Mouse (Mus musculus): Measurements from ENCODE around the gene Atcay. TPM values are rescaled to one million over a fixed set of nuclear protein-coding genes. Genes with fewer than 3 reads are reported as not detected.
A peak's percentile ranks its signal among the peaks of the same experiment; 100 is the strongest.

Gene Atcay
- polyA plus RNA-seq, 1 experiment from 2014 or later = 24.1 TPM

DNA sequence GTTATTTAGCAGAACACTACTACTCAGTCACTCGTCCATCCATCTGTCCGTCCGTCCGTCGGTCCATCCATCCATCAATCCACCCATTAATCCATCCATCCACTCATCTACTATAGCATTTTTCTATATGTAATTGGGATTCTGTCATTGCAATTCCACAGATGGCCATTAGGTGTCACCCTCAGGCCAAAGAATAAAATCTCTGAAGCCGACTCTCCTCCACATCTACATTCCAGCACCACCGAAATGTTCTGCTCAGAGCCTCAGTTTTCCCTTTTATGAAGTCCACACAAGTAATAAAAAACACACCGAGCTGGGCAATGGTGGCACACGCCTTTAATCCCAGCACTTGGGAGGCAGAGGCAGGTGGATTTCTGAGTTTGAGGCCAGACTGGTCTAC is 32.4 kb downstream of the Atcay start:
- ATAC-seq (ENCODE audit: insufficient read depth, low FRiP score, low TSS enrichment) (no peak), DNase-seq (ENCODE audit: low spot score) (peak; percentile 58)
- Histone ChIP-seq H3K4me2 (ENCODE audit: low read depth) (no peak overlapping the region), H3K27ac (ENCODE audit: low read depth, low read length) (no peak overlapping the region), H3K4me1 (ENCODE audit: control insufficient read depth, insufficient read depth, low read length) (peaks cover 1% of the 10 kb centered on the region; the same call in 1 of the 2 replicates), H3K9ac (ENCODE audit: low read length) (no peak overlapping the region), H3K4me3 (ENCODE audit: low read depth, low read length) (no peak overlapping the region), H3K9me3 (ENCODE audit: control insufficient read depth, low read length) (no peaks in the 10 kb centered on the region), H3K27me3 (ENCODE audit: control insufficient read depth, insufficient read depth, low read length) (peaks cover 26% of the 10 kb centered on the region), H3K36me3 (ENCODE audit: control insufficient read depth, insufficient read depth, low read length) (no peaks in the 10 kb centered on the region)
- WGBS = 3% methylated on average over 9 of the region's 9 CpGs

DNA sequence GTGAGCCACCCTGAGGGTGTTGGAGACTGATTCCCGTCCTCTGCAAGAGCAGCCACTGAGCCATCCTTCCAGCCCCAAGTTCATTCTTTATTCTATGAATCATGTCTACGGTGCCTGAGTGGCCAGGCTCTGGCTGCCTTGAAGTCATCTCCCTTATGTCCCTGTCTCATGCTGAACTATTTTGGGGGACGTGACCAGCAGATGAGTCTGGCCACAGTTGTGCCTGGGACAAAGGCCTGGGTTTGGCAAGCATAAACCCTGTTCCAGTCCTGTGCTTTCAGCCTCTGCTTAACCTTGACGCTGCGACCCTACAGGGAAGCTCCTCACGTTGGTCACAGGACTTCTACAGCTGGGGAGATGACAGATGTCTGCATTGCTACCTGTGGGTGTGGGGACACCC is 33.3 kb downstream of the Atcay start:
- no peak for ATAC-seq (ENCODE audit: insufficient read depth, low FRiP score, low TSS enrichment)
- H3K27me3 ChIP-seq (ENCODE audit: control insufficient read depth, insufficient read depth, low read length) = peaks cover 26% of the 10 kb centered on the region
- WGBS = 54% methylated on average over 6 of the region's 6 CpGs

DNA sequence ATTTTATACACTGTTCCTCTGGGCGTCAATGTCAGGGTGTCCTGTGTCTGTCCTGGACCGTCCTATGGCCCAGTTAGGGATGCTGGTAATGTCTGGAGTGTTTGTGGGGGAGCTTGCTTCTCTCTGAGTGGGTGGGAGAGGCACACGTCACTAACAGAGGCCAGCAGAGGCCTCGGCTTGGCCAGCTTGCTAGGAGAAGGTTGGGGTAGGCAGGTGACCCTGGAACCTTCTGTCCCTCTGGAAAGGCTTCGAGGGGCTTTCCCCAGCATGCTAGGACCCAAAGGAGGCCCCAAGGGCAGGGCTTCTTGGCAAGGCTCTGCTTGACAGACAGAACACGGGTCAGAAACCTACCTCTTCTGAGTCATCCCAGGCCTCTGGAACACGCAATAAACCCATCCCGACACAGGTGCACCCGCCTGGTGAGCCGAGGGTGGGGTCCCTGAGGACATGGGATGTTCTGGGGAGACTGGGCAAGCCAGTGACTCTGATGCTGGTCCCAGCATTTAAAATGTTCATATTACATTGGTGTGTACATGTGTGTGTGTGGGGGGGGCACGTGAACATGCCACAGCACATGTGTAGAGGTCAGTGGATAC is 34.1 kb downstream of the Atcay start:
- no peak for DNase-seq (ENCODE audit: low spot score)
- Histone ChIP-seq H3K4me2 (ENCODE audit: low read depth) (no peak overlapping the region), H3K27me3 (ENCODE audit: control insufficient read depth, insufficient read depth, low read length) (peaks cover 26% of the 10 kb centered on the region), H3K4me3 (ENCODE audit: low read depth, low read length) (no peak overlapping the region), H3K36me3 (ENCODE audit: control insufficient read depth, insufficient read depth, low read length) (no peaks in the 10 kb centered on the region), H3K9ac (ENCODE audit: low read length) (no peak overlapping the region), H3K9me3 (ENCODE audit: control insufficient read depth, low read length) (no peaks in the 10 kb centered on the region), H3K4me1 (ENCODE audit: control insufficient read depth, insufficient read depth, low read length) (peaks cover 13% of the 10 kb centered on the region), H3K27ac (ENCODE audit: low read depth, low read length) (no peak overlapping the region)
- whole genome bisulfite sequencing = 64% methylated on average over 11 of the region's 11 CpGs
- ATAC-seq (ENCODE audit: insufficient read depth, low FRiP score, low TSS enrichment) = no peak

More for the DNA sequence above, 33.3 kb downstream of the Atcay start:
- H3K36me3 ChIP-seq (ENCODE audit: control insufficient read depth, insufficient read depth, low read length) = no peaks in the 10 kb centered on the region
- no peak for DNase-seq (ENCODE audit: low spot score)
- peaks cover 7% of the 10 kb centered on the region for H3K4me1 ChIP-seq (ENCODE audit: control insufficient read depth, insufficient read depth, low read length)
- no peak overlapping the region for H3K27ac ChIP-seq (ENCODE audit: low read depth, low read length)
- no peak overlapping the region for H3K9ac ChIP-seq (ENCODE audit: low read length)
- H3K9me3 ChIP-seq (ENCODE audit: control insufficient read depth, low read length) = no peaks in the 10 kb centered on the region
- H3K4me3 ChIP-seq (ENCODE audit: low read depth, low read length) = no peak overlapping the region
- no peak overlapping the region for H3K4me2 ChIP-seq (ENCODE audit: low read depth)

DNA sequence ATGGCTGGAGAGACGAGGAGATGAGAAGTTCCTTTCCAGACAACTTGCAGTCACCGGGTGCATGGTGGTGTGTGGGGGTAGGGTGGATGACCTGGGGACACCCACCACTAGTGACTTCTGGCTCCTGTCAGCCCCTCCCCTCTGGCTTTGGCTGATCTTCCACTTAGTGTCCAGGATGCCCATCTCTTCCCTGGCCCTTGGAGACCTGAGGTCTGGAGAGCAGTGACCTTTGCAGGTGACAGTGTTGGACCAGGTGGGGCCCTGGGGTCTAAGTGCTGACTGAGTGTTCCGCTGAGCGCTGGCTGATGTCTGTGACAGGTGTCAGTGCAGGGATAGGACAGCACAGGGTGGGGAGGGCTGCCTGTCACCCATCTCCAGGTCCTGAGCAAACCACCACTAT is 35.3 kb downstream of the Atcay start:
- H3K9me3 ChIP-seq (ENCODE audit: control insufficient read depth, low read length) = no peaks in the 10 kb centered on the region
- no peak overlapping the region for H3K4me2 ChIP-seq (ENCODE audit: low read depth)
- H3K4me3 ChIP-seq (ENCODE audit: low read depth, low read length) = no peak overlapping the region
- DNase-seq (ENCODE audit: low spot score) (no peak), ATAC-seq (ENCODE audit: insufficient read depth, low FRiP score, low TSS enrichment) (no peak)
- no peaks in the 10 kb centered on the region for H3K36me3 ChIP-seq (ENCODE audit: control insufficient read depth, insufficient read depth, low read length)
- 71% methylated on average over 4 of the region's 4 CpGs for WGBS
- no peak overlapping the region for H3K9ac ChIP-seq (ENCODE audit: low read length)
- H3K27me3 ChIP-seq (ENCODE audit: control insufficient read depth, insufficient read depth, low read length) = peaks cover 26% of the 10 kb centered on the region
- H3K27ac ChIP-seq (ENCODE audit: low read depth, low read length) = no peak overlapping the region
- H3K4me1 ChIP-seq (ENCODE audit: control insufficient read depth, insufficient read depth, low read length) = peaks cover 13% of the 10 kb centered on the region

DNA sequence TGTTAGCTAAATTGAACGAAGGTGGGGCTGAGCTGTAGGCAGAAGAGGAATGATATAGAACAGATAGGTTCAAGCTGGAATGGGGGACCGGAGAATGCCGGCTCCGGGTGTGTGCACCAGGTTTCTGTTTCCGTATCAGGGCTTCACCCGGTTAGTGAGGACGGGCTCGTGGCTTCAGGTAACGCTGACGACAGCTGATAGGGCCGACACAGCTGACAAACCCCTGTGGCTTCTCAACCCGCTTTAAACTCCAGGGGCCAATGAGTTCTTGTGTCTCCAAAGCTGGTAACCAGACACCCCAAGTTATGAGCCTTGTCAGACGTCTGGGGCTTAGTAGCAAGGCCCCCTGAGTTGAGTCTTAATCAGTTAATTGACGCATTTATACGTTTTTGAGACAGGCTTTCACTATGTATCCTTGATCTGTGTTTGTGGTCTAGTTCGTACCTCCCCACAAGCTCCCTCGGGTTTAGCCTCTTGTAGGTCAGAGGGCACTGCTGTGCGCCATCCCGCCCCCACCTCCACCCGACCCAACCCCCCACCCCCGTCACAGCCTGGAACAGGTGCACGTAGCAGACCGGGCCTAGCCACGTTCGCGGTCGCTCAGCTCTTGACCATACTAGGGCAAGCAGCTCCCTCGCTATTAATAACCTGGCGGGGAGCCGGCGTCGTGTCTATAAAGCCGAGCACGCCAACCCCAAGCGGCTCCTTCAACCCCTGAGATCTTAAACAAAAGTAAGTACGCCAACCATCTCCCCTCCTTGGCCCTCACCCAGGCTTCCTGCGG is 36.5 kb downstream of the Atcay start:
- 20% methylated on average over 37 of the region's 37 CpGs for WGBS
- ATAC-seq (ENCODE audit: insufficient read depth, low FRiP score, low TSS enrichment) = no peak
- H3K27ac ChIP-seq (ENCODE audit: low read depth, low read length) = no peak overlapping the region
- DNase-seq (ENCODE audit: low spot score) = no peak
- no peaks in the 10 kb centered on the region for H3K9me3 ChIP-seq (ENCODE audit: control insufficient read depth, low read length)
- no peak overlapping the region for H3K9ac ChIP-seq (ENCODE audit: low read length)
- no peak overlapping the region for H3K4me3 ChIP-seq (ENCODE audit: low read depth, low read length)
- H3K27me3 ChIP-seq (ENCODE audit: control insufficient read depth, insufficient read depth, low read length) = peaks cover 26% of the 10 kb centered on the region
- H3K4me2 ChIP-seq (ENCODE audit: low read depth) = no peak overlapping the region
- no peaks in the 10 kb centered on the region for H3K36me3 ChIP-seq (ENCODE audit: control insufficient read depth, insufficient read depth, low read length)
- peaks cover 13% of the 10 kb centered on the region for H3K4me1 ChIP-seq (ENCODE audit: control insufficient read depth, insufficient read depth, low read length)

DNA sequence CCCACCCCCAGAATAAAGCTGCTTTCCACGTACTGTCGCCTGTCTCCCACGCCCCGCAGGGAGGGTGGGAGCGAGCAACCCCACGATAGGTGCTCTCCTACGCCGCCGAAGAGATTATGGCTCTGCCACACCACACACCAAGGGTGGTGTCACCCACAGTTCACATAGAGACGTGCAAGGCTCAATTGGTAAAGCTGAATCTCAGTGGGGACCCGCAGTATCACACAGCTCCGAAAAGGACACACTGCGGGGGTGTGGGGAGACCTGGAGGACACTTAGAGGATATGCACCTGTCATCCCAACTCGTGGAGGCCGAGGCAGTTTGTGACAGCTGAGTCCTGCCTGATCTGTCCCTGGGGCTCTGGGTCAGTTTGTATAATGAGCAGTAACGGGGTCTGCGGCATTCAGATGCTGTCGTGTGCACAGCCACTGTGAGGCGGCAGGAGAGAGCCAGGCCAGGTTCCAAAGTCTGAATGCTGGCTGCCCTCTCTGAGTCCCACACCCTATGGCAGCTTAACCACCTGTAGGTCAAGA is 37.6 kb downstream of the Atcay start:
- Histone ChIP-seq H3K4me1 (ENCODE audit: control insufficient read depth, insufficient read depth, low read length) (peaks cover 13% of the 10 kb centered on the region), H3K4me2 (ENCODE audit: low read depth) (peak overlapping the region; percentile 95), H3K4me3 (ENCODE audit: low read depth, low read length) (peak overlapping the region; percentile 58), H3K9ac (ENCODE audit: low read length) (peak overlapping the region; percentile 77), H3K9me3 (ENCODE audit: control insufficient read depth, low read length) (no peaks in the 10 kb centered on the region), H3K27me3 (ENCODE audit: control insufficient read depth, insufficient read depth, low read length) (peaks cover 26% of the 10 kb centered on the region), H3K27ac (ENCODE audit: low read depth, low read length) (peak overlapping the region; percentile 80), H3K36me3 (ENCODE audit: control insufficient read depth, insufficient read depth, low read length) (0 out of 2 replicates have a peak, but pooled peaks cover 3% of the 10 kb centered on the region)
- ATAC-seq (ENCODE audit: insufficient read depth, low FRiP score, low TSS enrichment) = peak; percentile 38
- DNase-seq (ENCODE audit: low spot score) = peak; percentile 56
- WGBS = 4% methylated on average over 19 of the region's 19 CpGs

DNA sequence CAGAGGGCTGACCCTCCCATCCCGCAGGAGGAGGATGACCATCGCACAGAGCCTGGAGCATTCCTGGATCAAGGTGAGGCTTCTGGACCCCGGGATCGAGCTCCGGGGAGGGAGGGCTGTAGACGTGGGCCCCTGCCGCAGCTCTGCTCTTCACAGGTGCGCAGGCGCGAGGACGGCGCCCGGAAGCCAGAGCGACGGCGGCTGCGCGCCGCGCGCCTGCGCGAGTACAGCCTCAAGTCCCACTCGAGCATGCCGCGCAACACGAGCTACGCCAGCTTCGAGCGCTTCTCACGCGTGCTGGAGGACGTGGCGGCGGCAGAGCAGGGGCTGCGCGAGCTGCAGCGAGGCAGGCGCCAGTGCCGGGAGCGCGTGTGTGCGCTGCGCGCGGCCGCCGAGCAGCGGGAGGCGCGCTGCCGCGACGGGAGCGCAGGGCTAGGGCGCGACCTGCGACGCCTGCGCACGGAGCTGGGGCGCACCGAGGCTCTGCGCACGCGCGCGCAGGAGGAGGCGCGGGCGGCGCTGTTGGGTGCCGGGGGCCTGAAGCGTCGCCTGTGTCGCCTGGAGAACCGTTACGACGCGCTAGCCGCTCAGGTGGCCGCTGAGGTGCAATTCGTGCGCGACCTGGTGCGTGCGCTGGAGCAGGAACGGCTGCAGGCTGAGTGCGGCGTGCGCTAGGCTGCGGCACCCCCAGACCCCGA is 38.2 kb downstream of the Atcay start:
- Histone ChIP-seq H3K27me3 (ENCODE audit: control insufficient read depth, insufficient read depth, low read length) (peaks cover 26% of the 10 kb centered on the region), H3K4me1 (ENCODE audit: control insufficient read depth, insufficient read depth, low read length) (peaks cover 13% of the 10 kb centered on the region), H3K9me3 (ENCODE audit: control insufficient read depth, low read length) (no peaks in the 10 kb centered on the region), H3K9ac (ENCODE audit: low read length) (peak overlapping the region; percentile 77), H3K36me3 (ENCODE audit: control insufficient read depth, insufficient read depth, low read length) (0 out of 2 replicates have a peak, but pooled peaks cover 3% of the 10 kb centered on the region), H3K4me3 (ENCODE audit: low read depth, low read length) (peak overlapping the region; percentile 58), H3K27ac (ENCODE audit: low read depth, low read length) (peak overlapping the region; percentile 80), H3K4me2 (ENCODE audit: low read depth) (peak overlapping the region; percentile 95)
- peak; percentile 62 for ATAC-seq (ENCODE audit: insufficient read depth, low FRiP score, low TSS enrichment)
- peak; percentile 86 for DNase-seq (ENCODE audit: low spot score)
- WGBS = 2% methylated on average over 54 of the region's 93 CpGs

DNA sequence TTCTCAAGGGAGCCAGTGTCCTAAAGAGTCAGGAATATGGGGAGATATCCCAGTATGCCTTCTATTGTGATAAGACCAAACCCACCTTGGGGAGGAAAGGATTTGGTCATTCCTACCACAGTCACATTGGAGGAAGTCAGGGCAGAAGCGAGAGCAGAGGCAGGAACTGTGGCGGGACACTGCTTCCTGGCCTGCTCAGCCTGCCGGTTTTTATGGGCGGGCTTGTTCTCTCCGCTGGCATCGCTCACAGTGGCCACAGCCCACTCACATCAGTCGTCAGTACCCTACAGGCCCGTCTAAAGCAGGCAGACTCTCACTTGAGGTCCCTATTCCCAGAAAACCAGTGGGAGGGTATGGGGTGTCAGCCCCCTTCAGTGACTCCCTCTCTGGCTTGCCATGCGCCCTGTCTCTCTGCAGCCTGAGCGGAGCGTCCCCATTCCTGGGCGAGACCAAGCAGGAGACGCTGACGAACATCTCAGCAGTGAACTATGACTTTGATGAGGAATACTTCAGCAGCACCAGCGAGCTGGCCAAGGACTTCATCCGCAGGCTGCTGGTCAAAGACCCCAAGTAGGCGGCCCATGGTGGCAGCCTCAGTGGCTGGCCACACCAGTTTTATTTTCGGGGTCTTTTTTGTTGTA is 39.2 kb downstream of the Atcay start:
- Histone ChIP-seq H3K27me3 (ENCODE audit: control insufficient read depth, insufficient read depth, low read length) (peaks cover 26% of the 10 kb centered on the region), H3K27ac (ENCODE audit: low read depth, low read length) (peak overlapping the region; percentile 80), H3K4me3 (ENCODE audit: low read depth, low read length) (no peak overlapping the region), H3K9me3 (ENCODE audit: control insufficient read depth, low read length) (no peaks in the 10 kb centered on the region), H3K9ac (ENCODE audit: low read length) (no peak overlapping the region), H3K36me3 (ENCODE audit: control insufficient read depth, insufficient read depth, low read length) (0 out of 2 replicates have a peak, but pooled peaks cover 3% of the 10 kb centered on the region), H3K4me2 (ENCODE audit: low read depth) (peak overlapping the region; percentile 95; the same call in 1 of the 2 replicates), H3K4me1 (ENCODE audit: control insufficient read depth, insufficient read depth, low read length) (peaks cover 13% of the 10 kb centered on the region)
- no peak for ATAC-seq (ENCODE audit: insufficient read depth, low FRiP score, low TSS enrichment)
- no peak for DNase-seq (ENCODE audit: low spot score)
- 91% methylated on average over 18 of the region's 18 CpGs for WGBS

Data from neural tube, embryonic 11.5 days (tissue).